Comparison of ENCODE assay signal across 8 mouse cellular contexts in genomic region chr3:27154280-27154679, GRCm38 (mm10). TPM values are rescaled to one million over a fixed set of nuclear protein-coding genes. Genes with fewer than 3 reads are reported as not detected.
DNase-seq lines count a peak whose midpoint lies in the region; ATAC-seq and TF ChIP-seq lines count a peak whose summit lies in the region.

No protein-coding gene starts in this region.

- H3K4me2 ChIP-seq in forebrain, embryonic 11.5 days (ENCODE audit: low read depth, low read length, severe bottlenecking) = peak overlapping the region; percentile 44; the same call in 1 of the 2 replicates
- H3K4me2 ChIP-seq in liver, embryonic 12.5 days = peak overlapping the region; percentile 83

- no peaks in the 10 kb centered on the region; the same call in 1 of the 2 replicates for H3K36me3 ChIP-seq in forebrain, embryonic 11.5 days (ENCODE audit: control insufficient read depth, insufficient read depth, low read length)
- H3K36me3 ChIP-seq in liver, embryonic 12.5 days = peaks cover 22% of the 10 kb centered on the region

- H3K4me3 ChIP-seq in gastrocnemius, adult 2 months = peak overlapping the region; percentile 88
- H3K4me3 ChIP-seq in forebrain, embryonic 11.5 days (ENCODE audit: low read depth, low read length) = peak overlapping the region; percentile 85
- peak overlapping the region; percentile 98 for H3K4me3 ChIP-seq in liver, embryonic 12.5 days

- no peaks in the 10 kb centered on the region; the same call in 1 of the 2 replicates for H3K4me1 ChIP-seq in forebrain, embryonic 11.5 days (replicated peaks; ENCODE audit: control insufficient read depth, insufficient read depth, low read length)
- peaks cover 41% of the 10 kb centered on the region for H3K4me1 ChIP-seq in liver, embryonic 12.5 days

- no peak for DNase-seq in gastrocnemius, adult 2 months
- no peak for DNase-seq in gastrocnemius, adult 8-10 months (ENCODE audit: low spot score in 2 of 2)
- DNase-seq in 3T3-L1 (ENCODE audit: low read depth, low spot score) = peak; percentile 50
- no peak for DNase-seq in forebrain, embryonic 11.5 days (ENCODE audit: low spot score)
- no peak for DNase-seq in yolk sac, embryonic 10.5 days (ENCODE audit: low spot score)
- no peak for DNase-seq in left cerebral cortex, postnatal 14 days (ENCODE audit: low spot score in 2 of 2)

- peak; percentile 28 for ATAC-seq in forebrain, embryonic 11.5 days (replicated peaks; ENCODE audit: low FRiP score)
- peak; percentile 51 for ATAC-seq in liver, embryonic 12.5 days
- no peak for ATAC-seq in CD4-positive, CD25-positive, alpha-beta regulatory T cell, adult 4 months

- no peaks in the 10 kb centered on the region for H3K9me3 ChIP-seq in forebrain, embryonic 11.5 days (ENCODE audit: control insufficient read depth, low read length)
- H3K9me3 ChIP-seq in liver, embryonic 12.5 days (replicated peaks) = no peaks in the 10 kb centered on the region

- no peak for TF ChIP-seq CTCF in gastrocnemius, adult 2 months (IDR thresholded peaks at IDR 0.05)

- H3K27me3 ChIP-seq in forebrain, embryonic 11.5 days (ENCODE audit: control insufficient read depth, insufficient read depth, low read length) = no peaks in the 10 kb centered on the region
- no peaks in the 10 kb centered on the region for H3K27me3 ChIP-seq in liver, embryonic 12.5 days (replicated peaks)

- H3K27ac ChIP-seq in gastrocnemius, adult 2 months = peak overlapping the region; percentile 82
- peak overlapping the region; percentile 59 for H3K27ac ChIP-seq in forebrain, embryonic 11.5 days (ENCODE audit: low read depth, low read length)
- H3K27ac ChIP-seq in liver, embryonic 12.5 days = peak overlapping the region; percentile 78

- intact Hi-C loops in gastrocnemius, adult 2 months (cut with DNase I) = no loop called here
- intact Hi-C loops in left cerebral cortex, postnatal 14 days (cut with DNase I) = no loop called here

- 69% methylated on average over 2 of the region's 2 CpGs for WGBS in forebrain, embryonic 11.5 days
- WGBS in liver, embryonic 12.5 days (ENCODE audit: insufficient replicate concordance) = 58% methylated on average over 2 of the region's 2 CpGs

- H3K9ac ChIP-seq in forebrain, embryonic 11.5 days (ENCODE audit: low read length) = peak overlapping the region; percentile 47
- H3K9ac ChIP-seq in liver, embryonic 12.5 days = peak overlapping the region; percentile 67

RNA-seq across cellular contexts. Expression of gene Ect2, which starts 0.6 kb away (rescaled TPM):
- under 1 TPM; 0.18 to 0.36 TPM for total RNA-seq in gastrocnemius, adult 2 months (2021)
- under 1 TPM in 3 of 4 experiments, not detected in 1; 0.18 to 0.83 (median 0.22) TPM for total RNA-seq in gastrocnemius, adult 8-10 months (2022)
- polyA plus RNA-seq in forebrain, embryonic 11.5 days (2014; fragmentation: Nextera tagmentation; extraction: Ambion mirVana) = 124 and 136 TPM in 2 replicates
- 45.4 TPM in 2 replicates for polyA plus RNA-seq in liver, embryonic 12.5 days (2016; fragmentation: Nextera tagmentation; extraction: Ambion mirVana)
- 1 to 10 TPM; 4.6 to 7.3 TPM for polyA plus RNA-seq in CD4-positive, CD25-positive, alpha-beta regulatory T cell, adult 4 months (2017; shearing (Covaris generic))
- 1 to 10 TPM; 1.1 to 1.4 TPM for total RNA-seq in left cerebral cortex, postnatal 14 days (2021)

RNA-seq across cellular contexts. Expression of gene Nceh1, which starts 28.5 kb away (rescaled TPM):
- 10 to 100 TPM; 16.7 to 31.6 TPM for total RNA-seq in gastrocnemius, adult 2 months (2021)
- total RNA-seq in gastrocnemius, adult 8-10 months (2022) = 10 to 100 TPM; 13.8 to 19.7 (median 17.4) TPM
- polyA plus RNA-seq in forebrain, embryonic 11.5 days (2014; fragmentation: Nextera tagmentation; extraction: Ambion mirVana) = 3.3 and 3.4 TPM in 2 replicates
- 2.8 and 3.4 TPM in 2 replicates for polyA plus RNA-seq in liver, embryonic 12.5 days (2016; fragmentation: Nextera tagmentation; extraction: Ambion mirVana)
- polyA plus RNA-seq in CD4-positive, CD25-positive, alpha-beta regulatory T cell, adult 4 months (2017; shearing (Covaris generic)) = 10 to 100 TPM; 22.1 to 26.8 TPM
- total RNA-seq in left cerebral cortex, postnatal 14 days (2021) = 100 to 1,000 TPM; 119 to 121 TPM
